Mouse (Mus musculus) liver, adult 2 months (tissue): ENCODE measurements around the gene Tmem50b.

ENCODE experiments used
- CTCF ChIP-seq: fragments of 200-500 bp; IDR thresholded peaks from 2 replicates; pipeline ENCODE4 v1.5.1; 2011; ENCODE audit warnings: low read depth, low read length, control low read depth
- POLR2A ChIP-seq: fragments of 200-500 bp; IDR thresholded peaks from 2 replicates; pipeline ENCODE4 v1.6.1; 2011; ENCODE audit warnings: low read length, control low read depth; ENCODE audit not compliant: insufficient read depth; ENCODE audit errors: extremely low read depth

- TF ChIP-seq CTCF (no peak), POLR2A (no peak)
These were observed 47.3 kb upstream of the Tmem50b start for GRCm38 (mm10) chr16:91644901-91645300.
